Comparison of ENCODE assay signal across 11 mouse cellular contexts in the genomic region with DNA sequence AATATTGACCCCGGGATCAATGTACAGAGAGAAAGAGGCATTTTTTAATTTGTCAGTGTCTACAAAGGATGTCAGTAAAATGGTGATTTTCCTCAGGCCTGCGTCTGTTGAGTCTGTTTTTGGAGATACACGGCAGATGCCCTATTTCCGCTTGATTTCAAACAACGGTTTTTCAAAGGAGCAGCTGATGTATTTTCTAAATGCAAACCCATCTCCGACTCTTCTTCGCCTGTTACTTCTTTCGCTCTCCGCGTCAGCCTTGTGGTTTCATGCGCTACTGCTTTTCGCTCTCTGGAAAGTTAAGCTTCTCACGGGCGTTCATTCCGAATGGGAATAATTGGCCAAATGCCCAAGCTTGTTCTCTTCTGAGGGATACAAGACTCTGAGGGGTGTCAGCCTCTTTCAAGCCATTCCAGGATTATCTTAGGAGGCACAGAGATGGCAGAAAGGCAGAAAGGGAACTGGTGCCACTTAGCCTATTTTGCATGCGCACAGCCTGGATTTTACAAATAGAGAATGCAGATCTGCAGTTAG. TPM values are rescaled to one million over a fixed set of nuclear protein-coding genes. Genes with fewer than 3 reads are reported as not detected.
A peak's percentile ranks its signal among the peaks of the same experiment; 100 is the strongest.
DNase-seq lines count a peak whose midpoint lies in the region; ATAC-seq lines count a peak whose summit lies in the region.
"Had no signal": no experiment of that assay in that cellular context is flagged by ENCODE, and none has a peak within 500 bp of the region (broad histone marks: within the 10 kb centered on the region; RNA-seq: fewer than 3 reads in every experiment).

No protein-coding gene starts in this region.

- peaks cover 12% of the 10 kb centered on the region; the same call in 1 of the 2 replicates for H3K4me1 ChIP-seq in embryonic facial prominence, embryonic 15.5 days
- peaks cover 9% of the 10 kb centered on the region for H3K4me1 ChIP-seq in midbrain, embryonic 16.5 days (ENCODE audit: control insufficient read depth, insufficient read depth, low read length)

- 39% methylated on average over 16 of the region's 16 CpGs for WGBS in embryonic facial prominence, embryonic 15.5 days
- WGBS in midbrain, embryonic 16.5 days = 30% methylated on average over 16 of the region's 16 CpGs

- H3K36me3 ChIP-seq in embryonic facial prominence, embryonic 15.5 days = no peaks in the 10 kb centered on the region
- no peaks in the 10 kb centered on the region for H3K36me3 ChIP-seq in midbrain, embryonic 16.5 days (ENCODE audit: control insufficient read depth, insufficient read depth, low read length)
- H3K36me3 ChIP-seq: stomach, embryonic 15.5 days had no signal

- no peak overlapping the region for H3K9ac ChIP-seq in embryonic facial prominence, embryonic 15.5 days
- H3K9ac ChIP-seq in midbrain, embryonic 16.5 days (ENCODE audit: low read depth, low read length) = no peak overlapping the region
- H3K9ac ChIP-seq: stomach, embryonic 15.5 days had no signal

- ATAC-seq in embryonic facial prominence, embryonic 15.5 days (ENCODE audit: insufficient number of reproducible peaks, low FRiP score, low TSS enrichment, low read depth) = no peak
- ATAC-seq in midbrain, embryonic 16.5 days = peak; percentile 42; the same call in 1 of the 2 replicates
- ATAC-seq in inflammation-experienced regulatory T-cells, adult 6 months = no peak

- H3K4me3 ChIP-seq in embryonic facial prominence, embryonic 15.5 days (replicated peaks) = no peak overlapping the region
- H3K4me3 ChIP-seq in midbrain, embryonic 16.5 days (ENCODE audit: low read depth, low read length) = no peak overlapping the region
- H3K4me3 ChIP-seq: stomach, embryonic 15.5 days had no signal

- peak overlapping the region; percentile 36 for H3K4me2 ChIP-seq in embryonic facial prominence, embryonic 15.5 days (replicated peaks)
- peak overlapping the region; percentile 39 for H3K4me2 ChIP-seq in midbrain, embryonic 16.5 days (ENCODE audit: low read length)
- H3K4me2 ChIP-seq: stomach, embryonic 15.5 days had no signal

- DNase-seq in left cerebral cortex, postnatal 4 days = peak; percentile 40
- DNase-seq in left cerebral cortex, postnatal 36 days (ENCODE audit: low spot score in 2 of 2) = no peak
- DNase-seq in Muller cell, postnatal 12 days (ENCODE audit: inconsistent ontology term) = peak; percentile 26
- DNase-seq in kidney, postnatal 4 days = no peak
- DNase-seq: cerebellum, adult 11-12 months; heart, postnatal 4 days; kidney, postnatal 25 days had no signal

- no peak overlapping the region for H3K27ac ChIP-seq in embryonic facial prominence, embryonic 15.5 days (replicated peaks)
- H3K27ac ChIP-seq in midbrain, embryonic 16.5 days (ENCODE audit: low read length) = no peak overlapping the region
- H3K27ac ChIP-seq: stomach, embryonic 15.5 days had no signal

- H3K9me3 ChIP-seq in embryonic facial prominence, embryonic 15.5 days (replicated peaks) = no peaks in the 10 kb centered on the region
- no peaks in the 10 kb centered on the region for H3K9me3 ChIP-seq in midbrain, embryonic 16.5 days (replicated peaks; ENCODE audit: control insufficient read depth, low read length, poor library complexity, severe bottlenecking)
- H3K9me3 ChIP-seq: stomach, embryonic 15.5 days had no signal

- H3K27me3 ChIP-seq in embryonic facial prominence, embryonic 15.5 days = no peaks in the 10 kb centered on the region
- H3K27me3 ChIP-seq in midbrain, embryonic 16.5 days (ENCODE audit: control insufficient read depth, insufficient read depth, low read depth, low read length) = no peaks in the 10 kb centered on the region
- H3K27me3 ChIP-seq: stomach, embryonic 15.5 days had no signal

- intact Hi-C loops in left cerebral cortex, postnatal 4 days (cut with DNase I) = no loop called here
- intact Hi-C loops in left cerebral cortex, postnatal 36 days (cut with DNase I) = no loop called here

RNA-seq across cellular contexts. Expression of gene Ltbp1, which starts 36.6 kb away (rescaled TPM):
- 1 to 10 TPM; 3.1 to 3.3 TPM for total RNA-seq in left cerebral cortex, postnatal 4 days (2021)
- 1 to 10 TPM; 8.2 to 8.4 TPM for total RNA-seq in left cerebral cortex, postnatal 36 days (2021)
- 48.0 and 55.5 TPM in 2 replicates for polyA plus RNA-seq in embryonic facial prominence, embryonic 15.5 days (2015; fragmentation: Nextera tagmentation; extraction: Ambion mirVana)
- polyA plus RNA-seq in midbrain, embryonic 16.5 days (2015; fragmentation: Nextera tagmentation; extraction: Ambion mirVana) = 0.94 and 1.1 TPM in 2 replicates
- not detected for polyA plus RNA-seq in inflammation-experienced regulatory T-cells, adult 6 months (2017; shearing (Covaris generic))

Comparison
In these comparisons a context has a peak if more than half of its experiments do, and no peak if none do; other contexts are left out.
1. DNase-seq: peak in left cerebral cortex, postnatal 4 days (single experiment) and Muller cell, postnatal 12 days (single experiment); none in left cerebral cortex, postnatal 36 days (0 of 2) and kidney, postnatal 4 days (0 of 2).
2. RNA of gene Ltbp1, which starts 36.6 kb away (polyA plus RNA-seq): 48.0 to 55.5 TPM in embryonic facial prominence, embryonic 15.5 days; 0.94 to 1.1 TPM in midbrain, embryonic 16.5 days and not detected in inflammation-experienced regulatory T-cells, adult 6 months; every median in the first group is over 10 times any median in the second.